Mouse (Mus musculus): ENCODE results near the gene Safb. TPM values are rescaled to one million over a fixed set of nuclear protein-coding genes. Genes with fewer than 3 reads are reported as not detected.

The Safb gene
- polyA plus RNA-seq, 1 experiment from 2014 or later, result 105 TPM

GRCm38 (mm10) chr17:56567370-56567769, 17.3 kb upstream of the Safb start:
- no peaks in the 10 kb centered on the region for H3K27me3 ChIP-seq
- no peak overlapping the region for H3K27ac ChIP-seq
- H3K9me3 ChIP-seq, result no peaks in the 10 kb centered on the region
- 97% methylated on average over 4 of the region's 4 CpGs for WGBS
- peaks cover 99% of the 10 kb centered on the region for H3K36me3 ChIP-seq
- no peak overlapping the region for H3K9ac ChIP-seq
- H3K4me3 ChIP-seq, result no peak overlapping the region
- H3K4me2 ChIP-seq, result no peak overlapping the region
- no peak for ATAC-seq (ENCODE audit: low FRiP score)
- peaks cover 1% of the 10 kb centered on the region for H3K4me1 ChIP-seq (replicated peaks)

GRCm38 (mm10) chr17:56570287-56570686, 14.3 kb upstream of the Safb start:
- no peak overlapping the region for H3K4me2 ChIP-seq
- H3K27me3 ChIP-seq, result no peaks in the 10 kb centered on the region
- no peak for ATAC-seq (ENCODE audit: low FRiP score)
- WGBS, result 95% methylated on average over 4 of the region's 4 CpGs
- H3K4me3 ChIP-seq, result no peak overlapping the region
- peaks cover 10% of the 10 kb centered on the region for H3K4me1 ChIP-seq (replicated peaks)
- no peak overlapping the region for H3K9ac ChIP-seq
- no peaks in the 10 kb centered on the region for H3K9me3 ChIP-seq
- peaks cover 97% of the 10 kb centered on the region for H3K36me3 ChIP-seq
- no peak overlapping the region for H3K27ac ChIP-seq

DNA sequence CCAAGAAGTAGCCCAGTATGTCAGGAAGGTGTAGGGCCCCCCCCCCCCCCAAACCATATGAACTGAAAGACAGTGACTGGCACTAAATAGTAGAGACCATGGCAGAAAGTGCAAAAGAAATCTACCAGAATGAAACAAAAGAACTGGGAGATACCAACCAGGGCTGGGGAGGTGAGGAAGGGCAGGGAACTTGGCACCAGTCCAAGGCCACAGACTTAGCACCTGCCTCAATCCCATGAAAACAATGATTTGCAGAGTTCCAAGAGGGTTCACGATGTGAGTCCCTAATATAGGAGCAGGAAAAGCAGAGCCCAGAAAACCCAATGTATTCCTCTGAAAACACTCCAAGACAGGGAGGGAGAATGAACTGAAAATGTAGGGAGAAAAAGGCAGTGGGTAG, 12.5 kb upstream of the Safb start:
- no peaks in the 10 kb centered on the region for H3K9me3 ChIP-seq
- no peak for ATAC-seq (ENCODE audit: low FRiP score)
- no peak overlapping the region for H3K4me3 ChIP-seq
- no peak overlapping the region for H3K9ac ChIP-seq
- H3K27me3 ChIP-seq, result no peaks in the 10 kb centered on the region
- H3K36me3 ChIP-seq, result peaks cover 94% of the 10 kb centered on the region
- WGBS, result 58% methylated on average over 1 of the region's 1 CpGs
- peak overlapping the region; percentile 35; the same call in 1 of the 2 replicates for H3K27ac ChIP-seq
- H3K4me2 ChIP-seq, result no peak overlapping the region
- peaks cover 10% of the 10 kb centered on the region for H3K4me1 ChIP-seq (replicated peaks)

DNA sequence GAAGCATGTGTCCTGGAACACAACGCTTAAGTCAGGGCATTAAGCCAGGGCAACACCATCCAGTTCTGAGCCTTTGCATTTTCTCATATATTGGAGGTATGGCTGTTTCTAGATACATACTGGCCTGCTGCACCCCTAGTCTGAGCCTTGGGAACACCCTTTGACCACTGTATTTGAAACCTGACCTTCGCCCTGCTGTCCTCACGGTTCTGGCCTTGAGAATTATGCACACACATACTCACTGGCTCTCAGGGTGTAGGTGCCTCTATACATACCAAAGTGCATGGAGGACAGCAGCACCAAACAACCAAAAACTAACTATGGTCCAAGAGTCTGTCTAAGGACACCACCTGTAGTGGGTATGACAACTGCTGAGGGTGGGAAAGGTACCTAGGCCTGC, 11.7 kb upstream of the Safb start:
- Histone ChIP-seq H3K27ac (no peak overlapping the region), H3K4me3 (no peak overlapping the region), H3K4me1 (replicated peaks) (peaks cover 10% of the 10 kb centered on the region), H3K9me3 (no peaks in the 10 kb centered on the region), H3K9ac (no peak overlapping the region), H3K36me3 (peaks cover 94% of the 10 kb centered on the region), H3K27me3 (no peaks in the 10 kb centered on the region), H3K4me2 (no peak overlapping the region)
- 88% methylated on average over 3 of the region's 3 CpGs for WGBS
- ATAC-seq (ENCODE audit: low FRiP score), result no peak

DNA sequence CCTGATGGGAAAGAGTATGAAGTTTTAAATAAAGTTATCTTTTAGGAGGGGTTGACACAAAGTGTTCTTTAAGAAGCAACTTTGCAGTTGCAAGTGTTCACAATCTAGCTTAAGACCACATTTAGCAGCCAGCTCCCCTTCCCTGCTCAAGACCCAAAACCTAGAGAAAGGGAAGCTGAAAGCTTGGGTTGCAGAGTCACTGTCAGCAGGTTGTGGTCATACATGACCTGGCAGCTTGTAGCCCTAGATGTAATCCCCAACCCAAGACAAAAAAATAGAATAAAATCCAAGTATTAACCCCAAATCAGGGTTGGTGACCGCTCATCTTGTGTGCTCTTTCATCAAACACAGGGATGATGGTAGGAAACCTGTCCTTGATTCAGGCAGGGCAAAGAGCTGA, 1.6 kb upstream of the Safb start:
- ATAC-seq (ENCODE audit: low FRiP score), result no peak
- Histone ChIP-seq H3K4me3 (peak overlapping the region; percentile 85), H3K4me1 (replicated peaks) (peaks cover 56% of the 10 kb centered on the region), H3K9me3 (no peaks in the 10 kb centered on the region), H3K27ac (0 out of 2 replicates have a peak overlapping the region, but pooled peaks have one; percentile 96), H3K4me2 (peak overlapping the region; percentile 97), H3K27me3 (no peaks in the 10 kb centered on the region), H3K9ac (peak overlapping the region; percentile 88), H3K36me3 (peaks cover 62% of the 10 kb centered on the region)
- WGBS, result 81% methylated on average over 1 of the region's 1 CpGs

DNA sequence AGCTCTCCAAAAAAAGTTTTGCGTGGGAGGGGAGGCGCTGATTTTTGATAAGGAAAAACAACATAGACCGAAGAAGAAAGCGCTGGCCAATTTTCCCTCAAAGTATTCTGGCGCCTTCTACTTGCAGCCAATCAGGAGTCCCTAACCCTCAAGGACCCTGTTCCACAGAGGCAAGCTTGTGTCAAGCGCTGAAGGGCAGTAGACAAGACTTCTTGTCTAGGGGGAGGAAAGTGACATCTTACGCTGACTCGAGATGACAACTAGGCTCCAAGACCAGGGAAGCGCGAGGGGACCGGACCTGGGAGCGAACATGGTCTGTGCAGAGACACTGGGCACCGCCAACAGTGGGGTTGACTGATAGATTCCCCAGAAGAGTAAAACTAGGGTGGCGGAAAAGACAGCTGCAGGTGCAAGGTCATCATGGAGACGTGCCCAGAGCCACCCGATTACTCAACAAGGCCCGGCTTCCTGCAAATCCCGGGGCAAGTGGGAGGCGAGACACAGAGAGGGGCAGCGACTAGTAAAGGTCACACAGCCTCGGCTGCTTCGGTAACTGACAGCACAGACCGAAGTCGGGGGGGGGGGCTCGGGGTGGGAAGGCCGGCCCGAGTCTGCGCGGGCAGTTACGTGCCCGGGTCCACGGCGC, 891 bp upstream of the Safb start:
- Histone ChIP-seq H3K27ac (peak overlapping the region; percentile 96), H3K9me3 (no peaks in the 10 kb centered on the region), H3K27me3 (no peaks in the 10 kb centered on the region), H3K4me3 (peak overlapping the region; percentile 85), H3K4me2 (peak overlapping the region; percentile 97), H3K9ac (peak overlapping the region; percentile 88), H3K4me1 (replicated peaks) (peaks cover 62% of the 10 kb centered on the region), H3K36me3 (peaks cover 61% of the 10 kb centered on the region)
- 6% methylated on average over 31 of the region's 33 CpGs for WGBS
- ATAC-seq (ENCODE audit: low FRiP score), result peak; percentile 0; the same call in 1 of the 2 replicates

- Histone ChIP-seq H3K36me3 (peaks cover 61% of the 10 kb centered on the region), H3K4me3 (peak overlapping the region; percentile 85), H3K4me2 (peak overlapping the region; percentile 93), H3K27me3 (no peaks in the 10 kb centered on the region), H3K9ac (peak overlapping the region; percentile 93), H3K9me3 (no peaks in the 10 kb centered on the region), H3K4me1 (replicated peaks) (peaks cover 72% of the 10 kb centered on the region), H3K27ac (peak overlapping the region; percentile 94)
- WGBS, result under 1% methylated on average over 61 of the region's 61 CpGs
- ATAC-seq (ENCODE audit: low FRiP score), result peak; percentile 29
These were observed 671 bp downstream of the Safb start for GRCm38 (mm10) chr17:56585171-56585821.

DNA sequence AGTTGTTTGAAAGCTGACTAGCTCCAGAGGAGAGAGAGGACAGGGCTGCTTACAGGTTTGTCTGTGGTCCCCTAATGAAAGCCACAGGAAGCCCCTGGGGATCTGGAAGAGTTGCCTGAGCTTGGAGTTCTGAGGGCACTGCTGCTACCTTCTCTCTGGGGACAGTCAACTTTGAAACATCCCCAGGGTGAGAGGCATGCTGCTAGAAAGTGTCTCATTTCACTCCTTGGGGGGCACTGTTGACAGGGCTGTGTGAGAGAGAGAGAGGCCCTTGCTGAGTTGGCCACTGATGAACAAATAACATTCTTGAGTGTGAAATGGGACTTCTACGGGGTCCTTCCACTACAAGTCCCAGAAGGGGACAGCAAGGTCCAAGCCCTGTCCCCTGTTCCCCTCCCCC, 3.1 kb downstream of the Safb start:
- H3K9me3 ChIP-seq, result no peaks in the 10 kb centered on the region
- peak overlapping the region; percentile 85; the same call in 1 of the 2 replicates for H3K4me3 ChIP-seq
- no peak for ATAC-seq (ENCODE audit: low FRiP score)
- peaks cover 63% of the 10 kb centered on the region for H3K36me3 ChIP-seq
- H3K27ac ChIP-seq, result no peak overlapping the region
- peak overlapping the region; percentile 56; the same call in 1 of the 2 replicates for H3K9ac ChIP-seq
- peaks cover 62% of the 10 kb centered on the region for H3K4me1 ChIP-seq (replicated peaks)
- no peaks in the 10 kb centered on the region for H3K27me3 ChIP-seq
- H3K4me2 ChIP-seq, result peak overlapping the region; percentile 93
- 76% methylated on average over 1 of the region's 1 CpGs for WGBS

- H3K4me2 ChIP-seq, result no peak overlapping the region
- peak overlapping the region; percentile 43; the same call in 1 of the 2 replicates for H3K9ac ChIP-seq
- WGBS, result 98% methylated on average over 4 of the region's 4 CpGs
- peaks cover 74% of the 10 kb centered on the region for H3K36me3 ChIP-seq
- ATAC-seq (ENCODE audit: low FRiP score), result no peak
- H3K4me3 ChIP-seq, result no peak overlapping the region
- no peaks in the 10 kb centered on the region for H3K9me3 ChIP-seq
- H3K4me1 ChIP-seq (replicated peaks), result peaks cover 55% of the 10 kb centered on the region
- no peaks in the 10 kb centered on the region for H3K27me3 ChIP-seq
- no peak overlapping the region for H3K27ac ChIP-seq
These were observed 4.3 kb downstream of the Safb start for GRCm38 (mm10) chr17:56588921-56589320.

DNA sequence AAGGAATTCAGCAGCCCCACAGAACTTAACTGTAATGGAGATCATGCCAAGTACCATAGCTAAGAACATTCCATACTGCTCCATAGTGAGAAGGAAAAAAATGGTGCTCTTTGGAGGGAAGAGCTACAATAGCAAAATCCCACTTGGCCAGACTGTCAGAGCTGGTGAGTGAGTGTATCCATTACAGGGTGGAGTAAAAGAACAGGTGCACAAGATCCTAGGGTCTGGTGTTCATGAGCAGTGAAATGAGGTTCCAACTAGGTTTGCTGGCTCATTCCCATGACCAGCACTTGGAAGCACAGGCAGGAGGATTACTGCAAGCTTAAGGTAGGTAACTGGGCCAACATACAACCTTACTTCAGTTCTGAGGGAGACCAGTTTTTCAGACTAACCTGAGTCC, 7.9 kb downstream of the Safb start:
- H3K27ac ChIP-seq, result no peak overlapping the region
- no peaks in the 10 kb centered on the region for H3K9me3 ChIP-seq
- no peak overlapping the region for H3K4me3 ChIP-seq
- no peaks in the 10 kb centered on the region for H3K27me3 ChIP-seq
- H3K4me1 ChIP-seq (replicated peaks), result peaks cover 35% of the 10 kb centered on the region
- no peak overlapping the region for H3K9ac ChIP-seq
- ATAC-seq (ENCODE audit: low FRiP score), result no peak
- H3K36me3 ChIP-seq, result peaks cover 98% of the 10 kb centered on the region
- no peak overlapping the region for H3K4me2 ChIP-seq

- Histone ChIP-seq H3K9me3 (no peaks in the 10 kb centered on the region), H3K4me2 (no peak overlapping the region), H3K4me3 (no peak overlapping the region), H3K4me1 (replicated peaks) (peaks cover 25% of the 10 kb centered on the region), H3K36me3 (peaks cover 95% of the 10 kb centered on the region), H3K9ac (no peak overlapping the region), H3K27ac (no peak overlapping the region), H3K27me3 (no peaks in the 10 kb centered on the region)
- ATAC-seq (ENCODE audit: low FRiP score), result no peak
- 91% methylated on average over 8 of the region's 8 CpGs for WGBS
These were observed 9.1 kb downstream of the Safb start for GRCm38 (mm10) chr17:56593527-56594271.

DNA sequence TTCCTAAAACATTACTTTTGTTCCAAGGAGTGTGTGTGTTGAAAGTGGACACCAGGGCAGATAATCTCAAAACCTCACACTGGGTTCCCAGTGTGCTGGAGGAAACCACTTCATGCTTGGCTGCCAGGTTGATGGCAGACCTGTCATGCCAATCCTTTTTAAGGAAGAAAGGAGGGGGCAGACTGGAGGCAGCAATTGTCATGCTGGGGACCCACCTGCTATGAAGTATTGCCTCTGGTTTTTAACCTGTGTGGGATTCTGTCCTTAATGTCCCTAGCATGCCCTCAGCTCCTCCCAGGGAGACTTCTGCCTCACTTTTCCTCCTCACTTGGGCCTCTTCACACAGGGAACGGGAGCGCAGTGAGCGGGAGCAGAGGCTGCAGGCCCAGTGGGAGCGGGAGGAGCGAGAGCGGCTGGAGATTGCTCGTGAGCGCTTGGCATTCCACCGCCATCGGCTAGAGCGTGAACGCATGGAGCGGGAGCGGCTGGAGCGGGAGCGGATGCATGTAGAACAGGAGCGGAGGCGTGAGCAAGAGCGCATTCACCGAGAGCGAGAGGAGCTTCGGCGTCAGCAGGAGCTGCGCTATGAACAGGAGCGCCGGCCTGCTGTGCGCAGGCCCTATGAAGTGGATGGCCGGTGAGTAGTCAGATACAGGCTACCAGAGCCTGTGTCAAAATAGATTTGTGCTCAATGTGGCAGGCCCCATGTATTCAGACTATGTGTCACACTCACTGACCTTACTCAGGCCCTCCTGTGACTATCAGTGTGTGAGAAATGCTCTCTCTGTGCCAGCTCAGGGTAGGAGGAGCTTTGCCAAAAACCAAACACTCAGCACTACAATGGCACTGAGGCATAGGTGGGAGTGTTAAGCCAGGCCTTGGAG, 18.8 kb downstream of the Safb start:
- Histone ChIP-seq H3K4me1 (replicated peaks) (peaks cover 9% of the 10 kb centered on the region), H3K27me3 (no peaks in the 10 kb centered on the region), H3K4me2 (no peak overlapping the region), H3K27ac (no peak overlapping the region), H3K4me3 (no peak overlapping the region), H3K9me3 (no peaks in the 10 kb centered on the region), H3K36me3 (peaks cover 88% of the 10 kb centered on the region), H3K9ac (no peak overlapping the region)
- WGBS, result 95% methylated on average over 28 of the region's 28 CpGs
- no peak for ATAC-seq (ENCODE audit: low FRiP score)
